Mouse (Mus musculus) heart, postnatal 4 days (tissue): ENCODE data around the gene Plekhg3. TPM values are rescaled to one million over a fixed set of nuclear protein-coding genes. Genes with fewer than 3 reads are reported as not detected.

Experiments used
- DNase-seq: peaks from one replicate; pipeline ENCODE4 v3.0.0; 2021
- total RNA-seq, 2 experiments: library from RNA; stranded (reverse); gene quantifications; 2 replicates each; pipeline ENCODE4 v1.2.3; 2021

Gene Plekhg3
- total RNA-seq, 2 experiments from 2014 or later: 29.5 TPM

DNA sequence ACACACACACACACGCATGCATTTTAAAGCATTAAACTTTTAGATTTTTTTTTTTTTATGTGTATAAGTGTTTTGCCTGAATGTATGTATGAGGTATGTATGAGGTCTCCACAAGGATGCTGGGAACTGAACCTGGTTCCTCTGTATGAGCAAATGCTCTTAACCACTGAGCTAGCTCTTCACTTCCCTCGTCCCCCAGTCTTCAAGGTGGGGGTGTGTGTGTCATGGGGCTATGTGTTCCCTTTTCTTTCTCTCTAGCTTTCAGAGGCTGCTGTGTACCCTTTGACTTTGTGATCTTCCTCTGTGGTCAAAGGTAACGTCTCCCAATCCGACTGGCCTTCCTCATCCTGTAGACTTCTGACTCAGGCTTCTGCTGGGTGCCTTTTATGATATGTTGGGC is 22.3 kb downstream of the Plekhg3 start:
- no peak for DNase-seq

DNA sequence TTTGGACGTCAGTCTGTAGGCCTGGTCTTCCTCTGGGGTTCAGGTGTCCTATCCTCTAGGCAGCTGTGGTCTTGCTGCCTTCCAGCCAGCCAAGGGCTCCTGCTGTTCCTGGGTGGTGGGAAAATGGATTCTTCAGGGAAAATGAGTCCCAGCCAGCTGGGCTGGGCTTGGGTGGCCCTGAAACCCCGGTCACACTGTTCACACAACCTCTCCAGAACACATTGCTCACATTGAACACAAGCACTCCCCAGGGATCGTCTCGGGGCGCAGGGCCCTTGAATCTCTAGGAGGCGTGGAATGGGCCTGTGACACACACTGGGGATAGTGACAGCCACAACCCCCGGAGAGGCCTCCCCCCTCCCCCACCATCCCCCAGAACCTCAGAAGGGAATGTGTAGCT is 23.2 kb downstream of the Plekhg3 start:
- peak; percentile 58 for DNase-seq

- no peak for DNase-seq
Observed at GRCm38 (mm10) chr12:76554392-76554791, 23.7 kb downstream of the Plekhg3 start.

- DNase-seq: no peak
Observed at GRCm38 (mm10) chr12:76554871-76555386, 24.2 kb downstream of the Plekhg3 start.

DNA sequence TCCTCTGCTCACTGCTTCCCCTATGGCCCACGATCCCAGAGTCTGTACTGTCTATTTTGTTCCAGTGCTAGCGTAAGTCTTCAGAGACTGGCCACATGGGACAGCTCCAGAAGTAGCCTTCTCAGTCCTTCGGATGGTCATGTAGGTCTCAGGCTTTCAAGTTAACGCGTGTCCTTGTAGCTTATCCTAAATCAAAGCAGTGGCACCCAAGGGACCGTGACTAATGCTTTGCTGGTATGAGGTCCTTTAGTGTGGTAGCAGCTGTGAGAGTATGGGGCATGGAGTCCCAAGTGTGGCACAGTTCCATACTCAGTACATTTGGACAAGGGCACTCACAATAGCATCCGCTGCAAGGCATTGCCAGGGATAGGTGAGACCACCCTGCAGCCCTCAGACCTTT is 25.5 kb downstream of the Plekhg3 start:
- no peak for DNase-seq

DNA sequence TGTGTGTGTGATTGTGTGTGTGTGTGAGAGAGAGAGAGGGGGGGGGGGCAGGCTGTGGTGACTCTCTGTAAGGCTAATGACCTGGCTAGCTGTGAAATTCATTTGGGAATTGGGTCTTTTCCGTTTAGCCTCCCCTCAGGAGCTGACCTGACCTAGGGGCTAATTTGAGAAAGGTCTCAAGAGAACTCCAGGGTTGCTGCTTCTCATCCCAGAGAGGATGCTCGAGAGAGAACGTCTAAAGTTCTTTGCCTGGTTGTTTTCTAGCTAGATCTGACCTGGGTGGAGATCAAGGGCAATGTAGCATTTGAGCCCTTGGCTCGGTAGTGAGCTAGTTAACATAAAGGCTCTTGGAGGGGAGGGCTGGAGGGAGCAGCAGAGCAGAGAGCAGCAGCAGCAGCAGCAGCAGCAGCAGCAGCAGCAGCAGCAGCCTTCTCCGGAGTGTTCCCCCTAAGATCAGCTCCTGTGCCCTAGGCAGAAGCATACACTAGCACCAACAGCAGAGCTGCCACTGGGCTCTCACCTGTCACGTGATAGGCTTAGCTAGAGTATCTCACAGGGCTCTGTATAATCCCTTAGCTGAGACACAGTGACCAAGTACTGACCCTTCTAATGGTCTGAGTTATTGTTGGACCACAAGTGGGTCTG is 26.2 kb downstream of the Plekhg3 start:
- no peak for DNase-seq

- no peak for DNase-seq
Observed at GRCm38 (mm10) chr12:76558206-76558605, 27.5 kb downstream of the Plekhg3 start.

DNA sequence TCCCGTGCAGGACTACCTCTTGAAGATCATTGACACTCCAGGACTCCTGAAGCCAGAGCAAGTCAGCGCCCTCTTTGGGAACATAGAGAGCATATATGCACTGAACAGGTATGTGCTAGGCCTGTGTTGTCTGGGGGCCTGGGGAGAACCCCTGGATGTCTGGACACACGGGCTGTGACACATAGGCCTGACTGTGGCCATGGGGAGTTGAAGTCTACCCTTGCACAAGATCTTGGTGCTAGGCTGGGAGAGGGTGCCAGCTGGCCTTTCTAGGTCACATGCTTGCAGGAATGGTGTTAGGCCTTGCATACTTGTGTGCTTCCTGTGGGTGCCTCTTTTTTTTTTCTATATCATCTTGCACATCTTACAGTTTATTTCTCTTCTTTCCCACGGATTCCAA is 31.5 kb downstream of the Plekhg3 start:
- no peak for DNase-seq

GRCm38 (mm10) chr12:76566284-76566683 is 35.6 kb downstream of the Plekhg3 start:
- no peak for DNase-seq

DNA sequence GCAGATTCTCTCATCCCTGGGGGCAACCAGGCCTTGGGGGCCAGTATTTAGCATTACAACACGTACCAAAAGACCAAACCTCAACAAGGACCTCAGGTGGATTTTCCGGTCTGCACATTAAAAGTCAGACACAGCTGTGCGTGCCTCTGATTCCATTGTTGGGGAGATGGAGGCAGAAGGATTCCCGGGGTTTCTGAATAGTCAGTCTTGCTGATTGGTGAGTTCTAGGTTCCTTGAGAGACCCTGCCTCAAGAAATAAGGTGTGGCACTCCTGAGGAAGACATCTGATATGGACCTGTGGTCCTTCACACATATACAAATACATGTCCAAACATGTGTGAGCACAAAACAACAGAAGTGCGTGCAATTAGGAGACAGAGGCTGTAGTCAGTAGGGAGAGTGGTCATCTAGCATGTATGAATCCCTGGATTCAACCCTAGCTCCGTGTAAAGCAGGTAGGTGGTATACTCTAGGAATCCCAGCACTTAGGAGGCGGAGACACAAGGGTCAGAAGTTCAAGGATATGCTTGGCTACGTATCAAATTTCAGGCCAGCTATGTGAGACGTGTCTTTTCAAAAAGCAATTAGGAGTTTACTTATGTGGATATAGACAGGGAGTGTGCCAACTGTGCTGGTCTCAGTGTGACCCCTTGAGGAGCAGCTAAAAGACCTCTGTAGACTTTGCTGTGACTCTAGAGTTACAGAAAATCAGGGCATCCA is 39.7 kb downstream of the Plekhg3 start:
- DNase-seq: no peak

DNA sequence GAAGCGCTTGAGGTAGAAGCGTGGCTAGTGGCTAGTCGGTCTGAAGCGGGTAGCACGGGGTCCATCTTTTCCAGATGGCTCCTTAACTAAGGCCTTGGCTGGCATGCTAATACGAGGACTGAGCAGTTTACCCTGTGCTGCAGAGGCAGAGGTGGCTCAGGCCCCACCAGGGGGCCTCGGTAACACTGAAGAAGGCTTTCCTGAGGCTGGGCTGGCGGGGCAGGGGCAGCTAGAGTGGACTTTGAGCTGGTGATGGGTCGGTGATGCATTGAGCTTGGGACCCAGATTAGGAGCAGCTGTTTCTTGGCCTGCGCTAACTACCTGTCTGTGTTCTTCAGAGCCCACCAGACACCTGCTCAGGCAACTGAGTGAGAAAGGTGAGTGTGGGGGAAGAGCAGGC is 40.6 kb downstream of the Plekhg3 start:
- no peak for DNase-seq

DNA sequence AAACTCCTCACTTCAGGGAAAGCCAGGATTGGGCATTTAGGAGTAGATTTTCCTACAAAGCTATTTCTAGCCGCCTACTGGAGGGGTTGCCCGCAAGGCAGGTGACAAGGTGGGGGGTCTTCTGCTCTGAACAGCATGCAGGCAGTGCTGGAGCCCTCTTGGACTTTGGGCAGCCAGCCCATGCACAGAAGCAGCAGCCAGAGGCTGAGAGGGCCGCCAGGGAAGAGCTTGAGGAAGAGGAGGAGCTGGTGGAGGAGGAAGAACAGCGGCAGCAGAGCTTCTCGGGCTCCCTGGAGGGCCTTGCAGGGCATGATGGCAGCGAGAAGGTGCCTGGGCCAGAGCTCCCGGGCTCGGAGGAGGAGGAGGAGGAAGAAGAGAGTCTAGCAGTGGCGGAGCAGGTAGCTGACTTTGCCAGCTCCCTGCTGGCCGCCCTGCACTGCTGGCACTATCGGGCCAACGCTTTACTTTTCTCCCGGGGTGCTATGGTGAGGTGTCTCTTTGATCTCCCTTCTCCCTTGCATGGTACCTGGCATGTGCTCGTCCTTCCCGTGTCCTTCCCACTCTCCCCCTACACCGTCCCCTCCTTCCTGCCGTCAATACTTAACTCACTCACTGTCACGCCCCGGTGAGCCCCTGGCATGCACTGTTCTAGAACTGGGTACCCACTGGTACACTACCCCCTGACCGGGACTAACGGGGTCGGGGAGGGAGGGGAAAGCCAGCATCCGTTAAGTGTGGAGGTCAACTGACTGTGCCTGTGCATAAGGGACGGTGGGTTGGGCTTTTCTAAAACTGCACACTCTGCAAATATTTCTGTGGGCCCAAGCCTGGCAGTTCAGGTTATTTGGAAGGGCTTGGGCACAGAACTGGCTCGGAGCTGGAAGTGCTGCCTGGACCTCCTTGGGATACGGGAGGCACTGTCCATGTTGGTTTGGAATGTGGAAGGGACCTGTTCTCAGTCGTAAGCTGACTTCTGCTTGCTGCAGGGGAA is 41.9 kb downstream of the Plekhg3 start:
- DNase-seq: no peak

DNA sequence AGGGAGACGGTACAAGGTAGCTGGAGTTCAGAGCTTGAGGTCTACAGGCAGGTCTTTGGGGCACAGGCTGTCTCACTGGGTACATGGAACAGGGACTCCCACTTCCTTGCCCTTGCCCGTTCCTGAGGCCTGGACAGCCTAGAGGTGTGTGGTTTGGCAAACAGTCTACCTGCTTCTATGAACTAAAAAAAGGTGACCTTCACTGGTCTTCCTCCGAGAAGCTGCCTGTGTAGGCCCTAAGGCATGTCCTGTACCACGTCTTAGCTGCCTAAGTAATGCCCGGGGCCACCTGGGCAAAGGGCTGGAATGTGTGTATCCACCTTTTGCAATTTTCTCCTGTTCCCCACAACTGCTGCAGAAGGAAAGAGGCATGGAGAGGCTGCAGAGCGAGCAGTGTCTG is 42.7 kb downstream of the Plekhg3 start:
- no peak for DNase-seq

DNA sequence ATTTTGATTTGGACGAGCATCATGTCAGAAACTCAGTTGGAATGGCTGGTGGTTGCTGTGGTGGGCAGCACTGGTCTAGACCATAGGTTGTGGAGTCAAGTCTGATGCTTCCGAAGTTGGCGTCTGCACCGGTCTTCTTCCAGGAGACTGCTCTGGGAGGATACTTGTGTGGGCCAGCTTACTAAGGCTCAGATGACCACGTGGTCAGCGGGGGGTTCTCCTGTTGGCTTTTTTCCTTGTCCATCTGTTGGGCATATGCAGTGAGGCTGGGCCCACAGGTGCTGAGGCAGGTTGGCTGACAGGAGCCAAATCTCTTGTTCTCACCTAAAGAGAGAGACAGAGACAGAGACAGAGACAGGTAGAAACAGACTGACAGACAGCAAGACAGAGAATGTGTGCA is 44.1 kb downstream of the Plekhg3 start:
- no peak for DNase-seq

GRCm38 (mm10) chr12:76576061-76576460 is 45.4 kb downstream of the Plekhg3 start:
- DNase-seq: no peak

- DNase-seq: no peak
Observed at GRCm38 (mm10) chr12:76576806-76577205, 46.1 kb downstream of the Plekhg3 start.

GRCm38 (mm10) chr12:76577858-76578257 is 47.2 kb downstream of the Plekhg3 start:
- DNase-seq: no peak

DNA sequence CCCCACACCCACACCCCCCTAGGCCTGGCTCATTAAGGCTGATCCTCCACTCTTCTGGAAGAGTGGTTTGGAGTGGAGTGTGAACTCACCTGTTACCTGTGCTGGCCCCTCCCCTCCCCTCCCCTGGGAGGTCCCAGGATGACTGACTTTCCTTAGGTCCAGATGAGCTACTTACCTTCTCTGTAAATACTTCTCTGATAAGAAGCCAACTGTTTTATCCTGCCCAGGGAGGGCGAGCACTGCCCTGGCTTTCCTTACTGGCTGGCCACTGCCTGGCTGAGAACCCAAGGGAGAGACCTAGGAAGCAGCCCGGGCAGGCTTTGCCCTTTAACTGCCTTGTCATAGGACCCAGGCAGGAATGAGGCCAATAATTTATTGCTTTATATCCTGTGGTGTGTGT is 47.8 kb downstream of the Plekhg3 start:
- no peak for DNase-seq

DNA sequence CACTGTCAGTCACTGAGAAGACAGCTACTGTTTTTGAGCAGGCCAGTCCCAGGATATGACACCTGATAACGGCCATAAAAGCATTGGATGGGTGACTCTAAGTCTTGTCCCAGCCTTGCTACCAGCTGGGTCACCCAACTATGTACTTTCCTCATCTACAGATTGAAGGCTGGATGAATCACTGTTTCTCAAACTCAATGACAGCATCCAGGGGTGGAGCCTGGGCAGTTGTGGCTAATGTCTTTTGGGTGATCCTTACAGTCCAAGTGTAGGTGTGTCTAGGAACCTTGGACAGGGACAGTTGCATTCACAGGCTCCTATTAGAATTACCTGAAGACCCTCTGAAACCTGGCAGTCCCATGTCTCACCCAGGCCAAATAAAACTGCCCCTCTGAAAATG is 49.1 kb downstream of the Plekhg3 start:
- no peak for DNase-seq

- no peak for DNase-seq
Observed at GRCm38 (mm10) chr12:76582139-76582538, 51.4 kb downstream of the Plekhg3 start.

- DNase-seq: peak; percentile 60
Observed at GRCm38 (mm10) chr12:76582841-76583240, 52.1 kb downstream of the Plekhg3 start.

DNA sequence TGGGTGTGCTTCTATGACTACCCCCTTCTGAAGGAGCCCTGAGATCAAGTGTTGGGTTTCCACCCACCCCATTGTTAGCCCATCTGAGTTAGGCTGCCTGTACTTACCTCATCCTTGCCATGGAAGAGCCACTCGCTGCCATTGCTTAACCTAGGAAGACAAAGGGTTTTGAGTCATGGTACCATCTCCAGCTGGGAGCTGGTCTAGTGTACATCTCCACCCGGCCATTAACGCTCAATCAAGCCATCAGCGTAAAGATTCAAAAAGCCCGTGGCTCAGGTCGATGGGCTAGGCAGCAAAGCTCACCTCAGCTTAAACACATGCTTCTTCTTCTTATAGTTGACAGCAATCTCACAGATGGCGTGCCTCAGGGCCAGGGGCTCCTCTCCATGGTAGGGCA is 52.8 kb downstream of the Plekhg3 start:
- DNase-seq: no peak

- DNase-seq: no peak
Observed at GRCm38 (mm10) chr12:76585028-76585427, 54.3 kb downstream of the Plekhg3 start.
